Mouse (Mus musculus): ENCODE data around the gene Pcdh10.

The Pcdh10 gene

GRCm38 (mm10) chr3:45378145-45378544 is at the start of gene Pcdh10:
Gene Pcdh10 (plus strand): TSS chr3:45378398.
- peak; percentile 95 for DNase-seq (ENCODE audit: low read depth, low spot score)

- no peak for DNase-seq (ENCODE audit: low read depth, low spot score)
Measured at GRCm38 (mm10) chr3:45355919-45356318, 22.3 kb upstream of the Pcdh10 start.

- DNase-seq (ENCODE audit: low read depth, low spot score), result no peak
Measured at GRCm38 (mm10) chr3:45368952-45369351, 9.2 kb upstream of the Pcdh10 start.

GRCm38 (mm10) chr3:45375761-45376500 is 2.3 kb upstream of the Pcdh10 start:
- DNase-seq (ENCODE audit: low read depth, low spot score), result peak; percentile 82

- peak; percentile 26 for DNase-seq (ENCODE audit: low read depth, low spot score)
Measured at GRCm38 (mm10) chr3:45376501-45377390, 1.5 kb upstream of the Pcdh10 start.

- DNase-seq (ENCODE audit: low read depth, low spot score), result peak; percentile 72
Measured at GRCm38 (mm10) chr3:45377391-45377998, 703 bp upstream of the Pcdh10 start.

GRCm38 (mm10) chr3:45379541-45379971 is 1.4 kb downstream of the Pcdh10 start:
- DNase-seq (ENCODE audit: low read depth, low spot score), result peak; percentile 30

- DNase-seq (ENCODE audit: low read depth, low spot score), result peak; percentile 49
Measured at GRCm38 (mm10) chr3:45379972-45380761, 2.0 kb downstream of the Pcdh10 start.

- peak; percentile 57 for DNase-seq (ENCODE audit: low read depth, low spot score)
Measured at GRCm38 (mm10) chr3:45380811-45381761, 2.9 kb downstream of the Pcdh10 start.

GRCm38 (mm10) chr3:45382032-45382755 is 4.0 kb downstream of the Pcdh10 start:
- no peak for DNase-seq (ENCODE audit: low read depth, low spot score)

GRCm38 (mm10) chr3:45383831-45384230 is 5.6 kb downstream of the Pcdh10 start:
- DNase-seq (ENCODE audit: low read depth, low spot score), result no peak

GRCm38 (mm10) chr3:45385028-45385427 is 6.8 kb downstream of the Pcdh10 start:
- DNase-seq (ENCODE audit: low read depth, low spot score), result no peak

GRCm38 (mm10) chr3:45385451-45385850 is 7.3 kb downstream of the Pcdh10 start:
- no peak for DNase-seq (ENCODE audit: low read depth, low spot score)

- no peak for DNase-seq (ENCODE audit: low read depth, low spot score)
Measured at GRCm38 (mm10) chr3:45386512-45386911, 8.3 kb downstream of the Pcdh10 start.

GRCm38 (mm10) chr3:45397101-45397500 is 18.9 kb downstream of the Pcdh10 start:
- DNase-seq (ENCODE audit: low read depth, low spot score), result no peak

- no peak for DNase-seq (ENCODE audit: low read depth, low spot score)
Measured at GRCm38 (mm10) chr3:45403239-45403638, 25.0 kb downstream of the Pcdh10 start.

- no peak for DNase-seq (ENCODE audit: low read depth, low spot score)
Measured at GRCm38 (mm10) chr3:45431691-45432090, 53.5 kb downstream of the Pcdh10 start.

GRCm38 (mm10) chr3:45432172-45432765 is 54.1 kb downstream of the Pcdh10 start:
- no peak for DNase-seq (ENCODE audit: low read depth, low spot score)
